8 mouse cellular contexts compared by ENCODE assay signal in the genomic region with DNA sequence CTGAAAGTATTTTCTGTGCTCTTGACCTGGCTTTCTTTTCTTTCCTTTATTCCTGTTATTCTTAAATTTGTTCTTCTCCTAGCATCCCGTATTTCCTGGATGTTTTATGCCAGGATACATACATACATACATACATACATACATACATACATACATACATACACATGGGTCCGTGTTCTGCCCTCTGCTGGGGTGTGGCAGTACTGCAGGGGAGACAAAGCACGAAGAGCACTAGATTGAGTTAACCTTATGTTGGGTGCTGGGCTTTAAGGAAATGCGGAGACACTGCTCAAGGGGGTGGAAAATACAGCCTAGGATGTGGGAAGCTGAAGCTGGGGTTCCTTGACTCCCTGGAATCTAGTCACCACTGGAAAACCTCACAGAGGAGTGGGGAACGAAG. TPM values are rescaled to one million over a fixed set of nuclear protein-coding genes. Genes with fewer than 3 reads are reported as not detected.
A peak's percentile ranks its signal among the peaks of the same experiment; 100 is the strongest.
DNase-seq lines count a peak whose midpoint lies in the region; ATAC-seq and TF ChIP-seq lines count a peak whose summit lies in the region.

No protein-coding gene starts in this region.

- peak overlapping the region; percentile 67; the same call in 1 of the 2 replicates for H3K9ac ChIP-seq in ES-E14 (ENCODE audit: insufficient read depth, low read depth, low read length, poor library complexity, severe bottlenecking)

- H3K27ac ChIP-seq in ES-E14 (ENCODE audit: insufficient read depth, low read depth, low read length, poor library complexity, severe bottlenecking): no peak overlapping the region
- no peak overlapping the region for H3K27ac ChIP-seq in gastrocnemius, adult 2 months

- in situ Hi-C loops in ES-E14 (cut with MboI; ENCODE audit: low sequenced_read_pairs in 2 of 2, unreplicated experiment in 2 of 2): no loop called here

- DNase-seq in adrenal gland, adult (ENCODE audit: inconsistent age in 2 of 2, low spot score in 1 of 2): peak; percentile 42 to 87
- DNase-seq in adrenal gland, adult 8-10 months: no peak
- peak; percentile 70 for DNase-seq in ES-E14 (ENCODE audit: low read depth, low spot score)
- DNase-seq in cerebellum, adult 9-10 months: peak; percentile 68
- DNase-seq in gastrocnemius, adult 2 months: peak; percentile 58
- peak; percentile 61 to 78 for DNase-seq in left cerebral cortex, adult 18-20 months (ENCODE audit: low spot score in 2 of 2)
- DNase-seq in spleen, postnatal 36 days (ENCODE audit: low spot score in 2 of 2): peak; percentile 61 to 73

- ATAC-seq in megakaryocyte, adult 5-6 weeks (ENCODE audit: poor library complexity, severe bottlenecking): peak; percentile 92

- H3K4me3 ChIP-seq in ES-E14 (ENCODE audit: insufficient read depth in 1 of 2, low read depth in 1 of 2, low read length in 2 of 2, poor library complexity in 1 of 2, severe bottlenecking in 1 of 2): peak overlapping the region in 1 of 2 experiments; percentile 12; a peak in 1 of 4 replicates
- no peak overlapping the region for H3K4me3 ChIP-seq in gastrocnemius, adult 2 months

- peaks cover 4 to 11% of the 10 kb centered on the region in 2 experiments; a peak in 3 of 4 replicates for H3K4me1 ChIP-seq in ES-E14 (ENCODE audit: control insufficient read depth in 2 of 2, insufficient read depth in 2 of 2, low read length in 2 of 2, poor library complexity in 1 of 2)

- H3K36me3 ChIP-seq in ES-E14 (ENCODE audit: control insufficient read depth, insufficient read depth, low read length, poor library complexity, severe bottlenecking): peaks cover 7% of the 10 kb centered on the region

- H3K9me3 ChIP-seq in ES-E14 (ENCODE audit: control insufficient read depth, insufficient read depth, low read depth, low read length): no peaks in the 10 kb centered on the region

- intact Hi-C loops in gastrocnemius, adult 2 months (cut with DNase I): no loop called here

- peak; percentile 79 for TF ChIP-seq CTCF in gastrocnemius, adult 2 months (IDR thresholded peaks at IDR 0.05)

TF ChIP-seq in ES-E14, 5 proteins besides CTCF, POLR2A, EP300 and RAD21:
- TF ChIP-seq ZC3H11A (IDR thresholded peaks at IDR 0.05; ENCODE audit: borderline replicate concordance, low read depth, low read length): 0 out of 2 replicates have a peak, but pooled peaks have one; percentile 7
- no peak for TF ChIP-seq ZNF384 (IDR thresholded peaks at IDR 0.05; ENCODE audit: low read depth, low read length)
- no peak for TF ChIP-seq HCFC1 (IDR thresholded peaks at IDR 0.05; ENCODE audit: borderline replicate concordance, insufficient read depth, low read length)
- no peak for TF ChIP-seq CHD2 (IDR thresholded peaks at IDR 0.05; ENCODE audit: low read depth, low read length)
- no peak for TF ChIP-seq MAFK (IDR thresholded peaks at IDR 0.05; ENCODE audit: insufficient read depth, low read depth, low read length)

RNA-seq across cellular contexts. Expression of gene Hmgb2, which starts 8.1 kb away (rescaled TPM):
- total RNA-seq in adrenal gland, adult 8-10 months (2022): 10 to 100 TPM; 11.8 to 18.1 (median 14.3) TPM
- 144 and 190 TPM in 2 replicates for total RNA-seq in ES-E14 (2012; rRNA removed)
- 1 to 10 TPM; 2.8 to 3.2 TPM for total RNA-seq in gastrocnemius, adult 2 months (2021)
- total RNA-seq in left cerebral cortex, adult 18-20 months (2021): 1 to 10 TPM; 2.8 to 5.2 TPM
- 624 and 684 TPM in 2 replicates for total RNA-seq in megakaryocyte, adult 5-6 weeks (2015)
- total RNA-seq in megakaryocyte, adult 5-6 weeks (2017): 745 and 753 TPM in 2 replicates

RNA-seq across cellular contexts. Expression of gene Sap30, which starts 16.0 kb away (rescaled TPM):
- 10 to 100 TPM; 12.0 to 16.9 (median 12.8) TPM for total RNA-seq in adrenal gland, adult 8-10 months (2022)
- 61.5 and 76.8 TPM in 2 replicates for total RNA-seq in ES-E14 (2012; rRNA removed)
- 10 to 100 TPM; 10.0 to 21.1 TPM for total RNA-seq in gastrocnemius, adult 2 months (2021)
- 10 to 100 TPM; 12.2 to 14.3 TPM for total RNA-seq in left cerebral cortex, adult 18-20 months (2021)
- 85.2 and 101 TPM in 2 replicates for total RNA-seq in megakaryocyte, adult 5-6 weeks (2015)
- total RNA-seq in megakaryocyte, adult 5-6 weeks (2017): 144 and 145 TPM in 2 replicates

RNA-seq across cellular contexts. Expression of gene Scrg1, which starts 47.9 kb away (rescaled TPM):
- under 1 TPM in 2 of 4 experiments, not detected in 2; 0.59 to 0.75 TPM for total RNA-seq in adrenal gland, adult 8-10 months (2022)
- total RNA-seq in ES-E14 (2012; rRNA removed): not detected in 2 replicates
- total RNA-seq in gastrocnemius, adult 2 months (2021): not detected
- 10 to 100 TPM; 33.4 to 47.5 TPM for total RNA-seq in left cerebral cortex, adult 18-20 months (2021)
- 16.7 and 27.0 TPM in 2 replicates for total RNA-seq in megakaryocyte, adult 5-6 weeks (2015)
- total RNA-seq in megakaryocyte, adult 5-6 weeks (2017): 2.2 and 10.8 TPM in 2 replicates
